Mouse (Mus musculus) liver, embryonic 13.5 days (tissue): ENCODE results near the gene Ndufa4l2. TPM values are rescaled to one million over a fixed set of nuclear protein-coding genes. Genes with fewer than 3 reads are reported as not detected.

Source experiments
- ATAC-seq: fragments of 200-750 bp; cut with Nextera tagmentation; 2 replicates; pipeline ENCODE4 v1.8.0; 2017; ENCODE audit warnings: low read depth, mild to moderate bottlenecking, moderate number of reproducible peaks, moderate library complexity
- DNase-seq: peaks from one replicate; pipeline ENCODE4 v3.0.0; 2022
- H3K27ac ChIP-seq: fragments of 300-500 bp; sonication (generic); 2 replicates; pipeline ENCODE4 v1.5.1; 2015; ENCODE audit warnings: moderate library complexity, mild to moderate bottlenecking, inconsistent platforms
- H3K27me3 ChIP-seq: fragments of 300-500 bp; sonication (generic); 2 replicates; pipeline ENCODE4 v1.6.1; 2015; ENCODE audit warnings: mild to moderate bottlenecking, inconsistent platforms
- H3K36me3 ChIP-seq: fragments of 300-500 bp; sonication (generic); 2 replicates; pipeline ENCODE4 v1.6.1; 2015; ENCODE audit warnings: mild to moderate bottlenecking, inconsistent platforms
- H3K4me1 ChIP-seq: fragments of 300-500 bp; sonication (generic); replicated peaks from 2 replicates; pipeline ENCODE4 v1.6.1; 2015; ENCODE audit warnings: inconsistent platforms
- H3K4me2 ChIP-seq: fragments of 300-500 bp; sonication (generic); 2 replicates; pipeline ENCODE4 v1.6.1; 2015; ENCODE audit warnings: inconsistent platforms, mild to moderate bottlenecking, moderate library complexity
- H3K4me3 ChIP-seq: fragments of 300-500 bp; sonication (generic); replicated peaks from 2 replicates; pipeline ENCODE4 v1.5.1; 2015; ENCODE audit warnings: mild to moderate bottlenecking, inconsistent platforms
- H3K9ac ChIP-seq: fragments of 300-500 bp; sonication (generic); 2 replicates; pipeline ENCODE4 v1.6.1; 2015; ENCODE audit warnings: mild to moderate bottlenecking, inconsistent platforms
- H3K9me3 ChIP-seq: fragments of 300-500 bp; sonication (generic); replicated peaks from 2 replicates; pipeline ENCODE4 v1.6.1; 2016; ENCODE audit warnings: inconsistent platforms
- WGBS: fragments of 180-500 bp; shearing (Covaris S2); methylation state at CpG from one replicate; pipeline ENCODE4 v1.1.7; 2015; ENCODE audit not compliant: insufficient replicate concordance; 5-methylcytosine and 5-hydroxymethylcytosine counted together
- polyA plus RNA-seq: library from polyadenylated mRNA; unstranded; fragments of >200 nt; fragmentation: Nextera tagmentation; extraction: Ambion mirVana; gene quantifications from 2 replicates; pipeline ENCODE4 v1.2.1, GENCODE M21; 2015

Gene Ndufa4l2
- polyA plus RNA-seq, 1 experiment from 2014 or later = 2.8 TPM

- Histone ChIP-seq H3K36me3 (no peaks in the 10 kb centered on the region), H3K9ac (no peak overlapping the region), H3K4me3 (no peak overlapping the region), H3K9me3 (no peaks in the 10 kb centered on the region), H3K4me1 (peaks cover 16% of the 10 kb centered on the region), H3K27me3 (peaks cover 100% of the 10 kb centered on the region), H3K4me2 (no peak overlapping the region), H3K27ac (no peak overlapping the region)
- 4% methylated on average over 4 of the region's 4 CpGs for WGBS
- DNase-seq (no peak), ATAC-seq (no peak)
These were observed 16.8 kb downstream of the Ndufa4l2 start for GRCm38 (mm10) chr10:127531548-127531947.

- H3K9ac ChIP-seq = no peak within 1 kb of the TSS
- DNase-seq (no peak), ATAC-seq (peak; percentile 8; the same call in 1 of the 2 replicates)
These were observed 19.5 kb downstream of the Ndufa4l2 start, which contains the start of gene Nxph4 for GRCm38 (mm10) chr10:127534036-127534928. Nxph4 (minus strand) TSS chr10:127534559.

GRCm38 (mm10) chr10:127534929-127535384, 20.2 kb downstream of the Ndufa4l2 start:
- Histone ChIP-seq H3K36me3 (peaks cover 11% of the 10 kb centered on the region), H3K27ac (no peak overlapping the region), H3K9me3 (no peaks in the 10 kb centered on the region), H3K27me3 (peaks cover 84% of the 10 kb centered on the region), H3K4me3 (peak overlapping the region; percentile 42), H3K9ac (no peak overlapping the region), H3K4me1 (peaks cover 13% of the 10 kb centered on the region), H3K4me2 (peak overlapping the region; percentile 59)
- WGBS = 3% methylated on average over 30 of the region's 30 CpGs
- ATAC-seq = peak; percentile 32; the same call in 1 of the 2 replicates
- DNase-seq = no peak

More at GRCm38 (mm10) chr10:127534036-127534928, 19.5 kb downstream of the Ndufa4l2 start, which contains the start of gene Nxph4:
- Histone ChIP-seq H3K4me1 (peaks cover 13% of the 10 kb centered on the region), H3K27ac (no peak within 1 kb of the TSS), H3K27me3 (peaks cover 87% of the 10 kb centered on the region), H3K9me3 (no peaks in the 10 kb centered on the region), H3K4me3 (peak within 1 kb of the TSS; percentile 42), H3K36me3 (peaks cover 5% of the 10 kb centered on the region), H3K4me2 (peak within 1 kb of the TSS; percentile 59)
- under 1% methylated on average over 66 of the region's 78 CpGs for WGBS

DNA sequence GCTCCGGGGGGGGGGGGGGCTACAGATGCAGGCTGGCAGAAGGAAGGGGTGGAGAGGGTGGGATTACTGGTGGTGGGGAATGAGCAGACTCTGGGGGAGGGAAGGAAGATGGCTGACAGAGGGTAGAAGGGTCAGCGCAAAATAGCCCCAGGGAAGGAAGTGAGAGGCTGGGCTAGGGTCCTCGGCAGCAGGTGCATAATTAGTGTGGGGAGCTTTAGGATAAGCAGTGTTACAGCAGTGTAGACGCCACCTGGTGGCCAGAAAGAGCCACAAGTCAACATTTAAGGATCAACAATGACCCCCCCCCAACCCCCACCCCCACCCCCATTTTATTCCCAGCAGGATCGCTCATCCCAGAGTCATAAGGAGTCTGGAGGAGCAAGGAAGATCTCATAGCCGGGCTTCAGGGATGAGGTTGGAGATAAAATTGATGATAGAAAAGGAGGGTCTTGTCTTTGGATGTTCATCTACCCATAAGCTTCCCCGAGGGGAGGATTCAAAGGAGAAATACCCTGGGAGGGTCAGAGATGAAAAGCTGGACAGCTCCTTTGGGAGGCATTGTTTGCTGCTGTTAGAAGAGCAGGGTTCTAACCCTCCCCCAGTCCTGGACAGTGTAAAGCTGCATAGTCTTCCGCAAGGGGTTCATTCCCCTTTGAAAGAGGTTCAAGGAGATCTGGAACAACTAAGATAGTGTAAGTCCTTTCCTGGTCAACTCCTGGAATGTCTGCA, 22.0 kb downstream of the Ndufa4l2 start:
- no peak for DNase-seq
- no peak for ATAC-seq
- Histone ChIP-seq H3K27ac (no peak overlapping the region), H3K9ac (no peak overlapping the region), H3K27me3 (peaks cover 67% of the 10 kb centered on the region), H3K4me1 (peaks cover 13% of the 10 kb centered on the region), H3K36me3 (peaks cover 27% of the 10 kb centered on the region), H3K4me2 (no peak overlapping the region), H3K9me3 (no peaks in the 10 kb centered on the region), H3K4me3 (no peak overlapping the region)
- 9% methylated on average over 8 of the region's 8 CpGs for WGBS

DNA sequence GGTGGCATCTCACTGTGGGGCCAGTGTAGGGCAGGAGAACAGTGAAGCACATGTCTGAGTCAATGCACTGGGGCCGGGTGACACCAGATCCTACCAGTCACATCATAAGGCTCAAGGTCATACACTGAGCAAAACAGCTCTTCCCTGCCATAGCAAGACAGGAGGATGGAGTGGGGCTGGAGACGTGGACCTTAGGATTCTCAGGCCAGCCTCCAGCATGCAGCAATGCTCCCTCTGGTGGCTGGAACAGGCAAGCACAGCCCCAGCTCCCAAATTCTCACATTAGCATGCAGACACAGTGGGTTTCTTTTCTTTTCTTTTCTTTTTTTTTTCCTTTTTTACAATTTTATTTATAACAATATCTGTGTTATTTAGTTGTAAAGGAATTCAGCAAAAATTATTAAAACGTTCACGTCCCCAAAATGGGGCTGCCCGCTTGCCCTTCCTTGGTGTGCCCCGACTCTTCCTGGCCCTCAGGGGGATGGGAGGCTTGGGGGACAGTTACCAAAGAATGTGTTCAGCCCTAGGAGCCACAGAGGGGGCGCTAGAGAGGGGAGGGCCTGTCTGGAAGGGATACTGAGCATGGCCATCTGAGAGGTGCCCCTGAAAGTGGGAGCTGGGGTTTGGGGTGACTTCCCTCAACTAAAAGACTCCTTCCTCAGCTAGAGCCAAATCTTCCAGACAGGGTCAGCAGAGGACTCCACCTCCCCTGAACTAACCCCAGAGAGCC, 23.3 kb downstream of the Ndufa4l2 start:
- H3K9ac ChIP-seq = no peak overlapping the region
- no peak overlapping the region for H3K4me3 ChIP-seq
- ATAC-seq (no peak), DNase-seq (peak; percentile 44)
- H3K9me3 ChIP-seq = no peaks in the 10 kb centered on the region
- peaks cover 56% of the 10 kb centered on the region for H3K27me3 ChIP-seq
- no peak overlapping the region for H3K27ac ChIP-seq
- H3K36me3 ChIP-seq = peaks cover 34% of the 10 kb centered on the region
- H3K4me2 ChIP-seq = no peak overlapping the region
- 27% methylated on average over 7 of the region's 7 CpGs for WGBS
- H3K4me1 ChIP-seq = peaks cover 13% of the 10 kb centered on the region

GRCm38 (mm10) chr10:127541510-127541909, 26.7 kb downstream of the Ndufa4l2 start:
- no peaks in the 10 kb centered on the region for H3K9me3 ChIP-seq
- H3K4me1 ChIP-seq = no peaks in the 10 kb centered on the region; the same call in 1 of the 2 replicates
- H3K27ac ChIP-seq = no peak overlapping the region
- ATAC-seq (no peak), DNase-seq (no peak)
- no peak overlapping the region for H3K4me2 ChIP-seq
- H3K36me3 ChIP-seq = peaks cover 60% of the 10 kb centered on the region
- no peak overlapping the region for H3K9ac ChIP-seq
- H3K4me3 ChIP-seq = no peak overlapping the region
- peaks cover 25% of the 10 kb centered on the region for H3K27me3 ChIP-seq
- WGBS = 74% methylated on average over 8 of the region's 8 CpGs

- Histone ChIP-seq H3K4me2 (no peak overlapping the region), H3K27me3 (peaks cover 21% of the 10 kb centered on the region), H3K4me3 (no peak overlapping the region), H3K9me3 (no peaks in the 10 kb centered on the region), H3K9ac (no peak overlapping the region), H3K4me1 (no peaks in the 10 kb centered on the region), H3K27ac (no peak overlapping the region), H3K36me3 (peaks cover 66% of the 10 kb centered on the region)
- ATAC-seq (no peak), DNase-seq (no peak)
- WGBS = 73% methylated on average over 13 of the region's 13 CpGs
These were observed 27.3 kb downstream of the Ndufa4l2 start for GRCm38 (mm10) chr10:127542084-127542483.

- ATAC-seq (no peak), DNase-seq (no peak)
- Histone ChIP-seq H3K27me3 (peaks cover 17% of the 10 kb centered on the region), H3K27ac (no peak overlapping the region), H3K4me3 (no peak overlapping the region), H3K9me3 (no peaks in the 10 kb centered on the region), H3K4me1 (no peaks in the 10 kb centered on the region), H3K4me2 (no peak overlapping the region), H3K36me3 (peaks cover 72% of the 10 kb centered on the region), H3K9ac (no peak overlapping the region)
- 49% methylated on average over 6 of the region's 6 CpGs for WGBS
These were observed 28.0 kb downstream of the Ndufa4l2 start for GRCm38 (mm10) chr10:127542720-127543119.

DNA sequence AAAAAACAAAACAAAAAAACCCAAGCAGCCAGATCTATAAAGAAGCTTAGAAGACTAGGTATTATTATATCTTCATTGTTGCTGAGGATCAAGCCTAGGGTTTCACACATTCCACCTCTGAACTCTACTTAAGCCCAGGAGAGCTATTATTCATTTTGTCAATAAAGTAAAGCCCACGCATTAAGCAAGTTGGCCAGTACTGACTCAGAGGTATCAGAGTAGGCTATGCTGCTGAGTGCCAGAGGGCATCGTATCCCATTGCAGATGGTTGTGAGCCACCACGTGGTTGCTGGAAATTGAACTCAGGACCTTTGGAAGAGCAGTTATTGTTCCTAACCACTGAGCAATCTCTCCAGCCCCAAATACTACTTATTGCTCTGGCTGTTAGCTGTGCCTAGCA, 29.1 kb downstream of the Ndufa4l2 start:
- Histone ChIP-seq H3K4me3 (no peak overlapping the region), H3K36me3 (peaks cover 80% of the 10 kb centered on the region), H3K4me2 (no peak overlapping the region), H3K9ac (no peak overlapping the region), H3K27ac (no peak overlapping the region), H3K27me3 (peaks cover 12% of the 10 kb centered on the region), H3K4me1 (no peaks in the 10 kb centered on the region), H3K9me3 (no peaks in the 10 kb centered on the region)
- no peak for ATAC-seq
- DNase-seq = no peak
- 63% methylated on average over 3 of the region's 3 CpGs for WGBS

- Histone ChIP-seq H3K4me3 (no peak overlapping the region), H3K9me3 (no peaks in the 10 kb centered on the region), H3K27me3 (peaks cover 12% of the 10 kb centered on the region), H3K36me3 (peaks cover 82% of the 10 kb centered on the region), H3K4me2 (no peak overlapping the region), H3K4me1 (no peaks in the 10 kb centered on the region), H3K27ac (no peak overlapping the region), H3K9ac (no peak overlapping the region)
- no peak for ATAC-seq
- DNase-seq = no peak
- 78% methylated on average over 20 of the region's 20 CpGs for WGBS
These were observed 29.6 kb downstream of the Ndufa4l2 start for GRCm38 (mm10) chr10:127544375-127544774.

GRCm38 (mm10) chr10:127546505-127546904, 31.7 kb downstream of the Ndufa4l2 start:
- Histone ChIP-seq H3K4me3 (no peak overlapping the region), H3K36me3 (peaks cover 72% of the 10 kb centered on the region), H3K4me1 (no peaks in the 10 kb centered on the region), H3K9ac (no peak overlapping the region), H3K9me3 (no peaks in the 10 kb centered on the region), H3K27ac (no peak overlapping the region), H3K27me3 (peaks cover 8% of the 10 kb centered on the region), H3K4me2 (no peak overlapping the region)
- DNase-seq (no peak), ATAC-seq (no peak)
- 66% methylated on average over 7 of the region's 7 CpGs for WGBS
